Mouse (Mus musculus): ENCODE measurements at regions not wholly inside any gene's neighbourhood (a gene's known extent, or its start where the extent isn't known, plus 50 kb on each side); places are given as distances from the start of the nearest gene placed in this dataset.

DNA sequence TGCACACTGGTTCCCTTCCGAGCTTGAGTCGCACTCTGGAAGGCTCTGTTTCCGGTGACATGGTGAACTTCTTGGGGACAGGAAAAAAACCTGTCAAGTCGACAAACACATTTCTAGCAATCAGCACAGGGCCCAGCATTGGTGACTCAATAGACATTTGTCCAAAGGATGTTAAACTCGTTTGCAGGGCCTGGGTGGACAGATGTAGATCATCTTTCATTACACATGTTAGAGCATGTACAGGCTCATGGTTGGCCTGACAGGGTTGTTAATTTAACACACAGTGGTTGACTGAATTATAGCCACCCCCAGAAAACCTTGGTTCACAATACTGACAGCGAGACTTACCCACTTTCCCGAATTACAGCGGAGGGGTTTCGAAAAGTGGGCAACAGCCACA, 288.6 kb upstream of the Zfp64 start:
- DNase-seq (ENCODE audit: low spot score in 2 of 2): no peak

DNA sequence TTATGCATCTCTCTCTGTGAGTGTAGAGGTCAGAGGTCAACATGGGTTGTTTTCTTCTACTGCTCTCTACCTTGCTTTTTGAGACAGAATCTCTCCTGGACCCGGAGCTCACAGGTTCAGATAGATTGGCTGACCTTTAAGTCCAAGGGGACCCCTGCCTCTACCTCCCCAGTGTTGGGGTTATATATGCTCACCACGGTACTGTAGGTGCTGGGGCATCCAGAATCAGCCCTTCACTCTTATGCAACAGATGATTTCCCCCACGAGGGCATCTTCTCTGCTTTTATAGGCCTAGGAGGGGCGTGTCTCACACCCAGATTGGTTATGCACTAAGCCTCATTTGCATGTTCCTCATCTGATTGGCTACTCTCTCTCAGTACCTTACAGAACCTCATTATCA, 282.5 kb upstream of the Zfp64 start:
- DNase-seq (ENCODE audit: low spot score in 2 of 2): no peak

DNA sequence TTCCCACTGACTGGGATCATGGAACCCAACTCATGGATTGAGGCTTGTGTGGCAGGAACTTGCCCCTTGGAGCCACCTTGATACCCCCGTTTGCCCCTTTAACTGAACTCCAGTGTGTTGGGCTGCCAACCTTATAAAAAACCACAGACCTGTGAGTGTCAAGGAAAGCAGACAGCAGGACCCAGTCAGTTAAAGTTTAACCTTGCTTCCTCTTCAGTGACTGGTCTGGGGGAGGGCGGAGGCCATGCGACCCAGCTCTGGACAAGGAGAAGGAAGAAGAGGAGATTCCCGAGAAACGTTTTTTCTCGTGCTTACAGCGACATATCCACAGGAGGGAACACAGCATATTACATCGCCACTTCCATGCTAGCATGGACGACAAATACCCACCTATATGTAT, 281.9 kb upstream of the Zfp64 start:
- DNase-seq (ENCODE audit: low spot score in 2 of 2): no peak

DNA sequence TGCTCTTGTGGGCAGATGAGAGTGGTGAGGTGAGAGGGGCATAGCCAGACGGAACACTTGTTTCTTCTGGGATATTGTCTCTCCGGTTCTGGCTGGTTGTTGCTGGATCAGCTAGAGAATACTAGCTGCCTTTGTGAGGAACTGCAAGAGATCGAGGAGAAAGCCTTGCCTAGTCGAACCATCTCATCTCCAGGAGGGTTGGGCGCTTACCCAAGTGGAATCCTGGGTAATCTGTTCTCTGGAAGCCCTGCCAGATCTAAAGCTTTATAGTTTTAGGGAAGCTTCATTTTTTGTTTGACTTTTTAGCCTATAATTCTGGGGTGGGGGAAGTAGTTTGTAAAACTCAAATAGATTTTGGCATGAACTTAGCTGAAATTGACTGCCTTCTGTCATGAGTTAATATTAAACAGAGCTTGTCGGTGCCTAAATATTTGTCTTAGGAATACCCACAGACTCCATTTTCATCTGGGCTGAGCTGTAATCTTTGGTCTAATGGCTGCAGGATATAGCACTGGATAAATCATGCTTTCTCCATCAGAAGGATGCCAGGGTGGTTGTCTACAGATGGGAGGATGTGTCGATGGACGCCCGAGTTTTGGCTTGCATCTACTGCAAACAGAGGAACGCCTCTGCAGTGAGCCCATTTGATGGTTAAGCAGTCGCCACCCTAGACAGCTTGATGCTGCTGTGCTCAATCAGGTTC, 279.1 kb upstream of the Zfp64 start:
- no peak for DNase-seq (ENCODE audit: low spot score in 2 of 2)

DNA sequence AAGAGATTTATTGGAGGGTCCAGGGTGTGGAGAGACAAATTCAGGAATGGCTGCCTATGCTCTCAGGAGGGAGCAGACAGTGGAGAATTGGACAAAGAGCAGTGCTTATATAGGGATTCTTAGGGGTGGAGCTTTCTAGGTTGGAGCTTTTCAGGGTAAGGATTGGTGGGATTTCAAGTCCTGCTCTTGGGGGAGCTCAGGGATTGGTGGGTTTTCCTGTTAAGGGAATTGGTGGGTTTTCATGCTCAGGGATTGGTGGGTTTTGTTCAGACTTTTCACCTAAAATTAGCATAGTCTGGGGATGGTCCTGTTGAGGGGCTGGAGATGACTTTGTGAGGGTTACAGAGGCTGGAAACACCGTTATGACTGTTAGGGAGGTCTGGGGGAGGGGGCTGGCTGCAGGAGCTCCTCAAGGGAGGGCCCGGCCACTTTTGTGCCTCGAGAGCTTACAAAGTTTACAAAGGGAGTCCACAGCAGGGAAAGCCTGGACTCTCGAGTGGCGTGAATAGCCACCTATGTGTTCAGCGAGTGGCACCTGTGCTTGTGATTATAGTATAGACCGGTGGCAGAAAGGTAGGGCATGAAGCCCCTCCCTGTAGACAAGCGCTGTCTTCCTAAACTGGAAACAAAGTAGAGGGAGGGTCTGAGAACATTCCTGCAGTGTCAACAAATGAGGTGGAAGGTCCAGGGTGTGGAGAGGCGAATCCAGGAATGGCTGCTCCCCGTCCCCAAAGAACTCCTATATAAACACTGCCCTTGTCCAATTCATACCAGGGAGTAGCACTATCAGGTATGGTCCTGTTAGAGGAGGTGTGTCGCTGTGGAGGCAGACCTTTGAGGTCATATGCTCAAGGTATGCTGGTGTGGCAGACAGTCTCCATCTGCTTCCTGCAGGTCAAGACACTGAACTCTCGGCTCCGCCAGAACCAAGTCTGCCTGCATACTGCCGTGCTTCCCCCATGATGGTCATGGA, 278.1 kb upstream of the Zfp64 start:
- no peak for DNase-seq (ENCODE audit: low spot score in 2 of 2)

DNA sequence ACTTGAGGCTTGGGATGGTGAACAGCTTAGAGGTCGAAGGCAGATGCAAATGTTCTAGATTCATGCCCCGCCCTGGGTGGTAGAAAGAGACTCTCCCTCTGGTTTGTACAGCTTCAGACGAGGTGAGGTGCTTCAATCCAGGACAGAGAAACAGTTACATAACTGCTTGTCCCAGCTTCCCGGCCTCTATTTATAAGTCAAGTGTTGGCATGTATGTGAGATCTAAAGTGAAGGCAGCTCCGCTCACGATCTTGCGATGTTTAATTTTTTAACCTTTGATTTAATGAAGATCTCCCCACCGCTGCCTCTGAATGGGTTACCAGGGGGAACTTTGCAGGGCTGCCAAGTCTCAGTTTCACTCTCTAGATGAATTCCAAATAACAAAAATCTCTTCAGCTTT, 266.9 kb upstream of the Zfp64 start:
- no peak for DNase-seq (ENCODE audit: low spot score in 2 of 2)

DNA sequence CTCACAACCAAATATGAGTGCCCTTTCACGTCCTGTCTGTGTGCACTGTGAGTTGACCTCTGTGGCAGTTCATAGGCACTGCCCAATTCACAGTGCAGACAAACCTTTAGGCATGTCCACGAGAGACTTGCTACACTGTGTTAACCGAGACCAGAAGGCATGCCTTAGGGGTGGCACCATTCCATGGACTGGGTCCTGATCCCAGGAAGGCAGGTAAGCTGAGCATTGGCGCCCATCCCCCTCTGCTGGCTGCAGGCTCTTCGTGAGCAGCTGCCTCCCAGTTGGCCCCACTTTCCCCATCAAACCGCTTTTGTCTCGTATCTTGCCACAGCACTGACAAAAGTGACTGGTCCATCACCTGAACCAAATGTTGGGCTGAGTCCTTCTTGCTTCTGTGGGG, 265.8 kb upstream of the Zfp64 start:
- DNase-seq (ENCODE audit: low spot score in 2 of 2): no peak

DNA sequence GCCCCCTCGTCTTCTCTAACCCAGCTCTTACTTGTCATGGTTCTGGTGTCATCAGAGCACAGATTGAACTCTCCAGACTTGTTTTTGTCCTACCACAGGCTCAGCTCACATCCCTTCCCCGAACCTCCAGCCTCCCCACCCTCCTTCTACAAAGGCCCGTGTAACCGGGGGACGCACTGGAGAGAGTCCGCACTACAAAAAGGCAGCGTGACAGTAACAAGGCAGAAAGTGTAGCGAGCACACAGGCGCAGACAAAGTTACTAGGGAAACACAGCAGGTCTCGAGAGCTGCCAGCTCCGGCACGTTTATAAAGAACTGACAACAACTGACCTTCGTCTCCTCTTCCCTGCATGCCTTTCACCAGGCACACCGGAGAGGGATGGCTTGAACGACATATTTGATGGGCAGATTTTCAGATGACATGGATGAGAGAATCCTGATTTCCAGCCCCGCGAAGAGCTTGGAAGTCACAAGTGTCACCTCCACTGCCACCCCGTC, 260.2 kb upstream of the Zfp64 start:
- DNase-seq (ENCODE audit: low spot score in 2 of 2): no peak

DNA sequence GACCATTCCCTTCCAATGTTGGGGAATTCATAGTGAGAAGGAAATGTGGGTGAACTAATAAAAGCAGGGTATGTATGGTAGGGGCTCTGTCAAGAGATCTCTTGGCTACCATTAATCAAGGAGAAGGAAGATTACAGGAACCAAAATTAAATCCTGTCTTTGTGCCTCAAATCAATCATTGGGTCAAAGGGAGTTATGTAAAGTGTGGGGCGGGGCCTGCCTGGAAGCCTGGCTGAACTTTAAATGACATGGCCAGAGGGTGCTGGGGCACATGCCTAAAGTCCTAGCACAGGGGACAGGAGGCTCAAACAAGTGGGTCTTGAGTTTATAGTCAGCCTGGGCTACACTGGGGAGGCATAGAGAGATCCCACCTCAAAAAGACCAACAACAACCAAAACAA, 259.0 kb upstream of the Zfp64 start:
- DNase-seq (ENCODE audit: low spot score in 2 of 2): no peak

DNA sequence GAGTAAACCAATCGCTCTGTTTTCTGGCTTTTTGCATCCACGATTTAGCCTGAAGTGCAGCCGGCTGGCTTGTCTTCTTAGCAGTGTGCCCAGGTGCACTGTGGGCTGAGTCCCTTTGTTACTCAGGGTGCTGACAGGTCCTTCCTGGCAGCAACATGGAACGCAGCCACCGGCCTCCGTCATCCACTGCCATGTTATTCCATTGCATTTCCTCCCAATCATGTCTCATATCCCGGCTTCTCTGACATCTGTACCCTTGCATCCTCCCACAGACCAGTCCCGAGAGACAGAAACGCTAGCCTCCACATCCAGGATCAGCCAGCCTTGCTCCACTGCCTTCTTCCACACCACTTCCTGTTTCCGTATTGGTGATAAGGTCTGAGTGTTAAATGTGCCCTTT, 257.9 kb upstream of the Zfp64 start:
- DNase-seq (ENCODE audit: low spot score in 2 of 2): no peak

DNA sequence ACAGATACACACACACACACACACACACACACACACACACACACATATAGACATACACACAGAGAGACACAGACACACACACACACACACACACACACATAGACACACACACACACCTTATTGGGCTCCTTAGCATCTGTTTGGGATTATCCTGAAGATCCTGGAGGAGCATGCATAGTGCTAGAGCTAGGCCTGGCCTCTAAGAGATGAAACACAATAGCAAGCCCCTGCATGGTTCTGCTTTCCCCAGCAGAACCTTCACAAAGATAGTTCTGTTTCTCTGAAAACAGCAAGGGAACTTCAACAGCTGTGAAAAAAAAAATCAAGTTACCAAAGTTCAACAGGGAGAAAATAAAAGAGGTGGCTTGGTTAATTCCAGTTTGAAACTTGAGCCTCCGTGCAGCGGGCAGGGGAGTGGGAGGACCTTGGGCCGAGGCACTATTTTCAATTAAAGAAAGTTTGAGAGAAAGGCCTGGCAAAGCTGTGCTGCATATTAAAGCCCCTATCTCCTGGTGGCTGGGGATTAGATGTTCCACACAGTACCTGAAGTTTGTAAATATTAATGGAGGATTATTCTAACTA, 257.4 kb upstream of the Zfp64 start:
- no peak for DNase-seq (ENCODE audit: low spot score in 2 of 2)

DNA sequence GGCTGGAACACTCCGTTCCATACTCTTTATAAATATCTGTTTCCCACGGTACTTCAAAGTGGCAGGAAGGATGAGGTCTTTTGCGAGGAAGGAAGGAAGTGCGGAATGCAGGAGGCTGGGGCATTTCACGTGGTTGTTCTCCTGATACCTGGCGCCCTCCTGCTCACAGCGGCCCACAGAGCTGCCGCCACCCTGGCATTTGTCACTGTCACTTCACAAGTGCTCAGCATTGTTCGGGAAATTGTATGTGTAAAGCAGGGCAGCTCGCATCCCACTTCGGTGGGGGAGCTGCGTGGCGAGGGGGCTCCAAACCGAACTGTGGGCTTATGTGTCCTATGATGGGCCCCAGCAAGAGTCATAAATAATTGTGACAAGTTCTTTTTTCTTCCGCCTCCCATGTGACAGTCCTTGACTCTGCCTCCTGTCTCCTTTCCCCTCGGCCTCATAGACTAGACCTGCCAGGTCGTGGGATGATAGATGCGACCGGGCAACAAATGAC, 248.9 kb upstream of the Zfp64 start:
- DNase-seq (ENCODE audit: low spot score in 2 of 2): no peak

DNA sequence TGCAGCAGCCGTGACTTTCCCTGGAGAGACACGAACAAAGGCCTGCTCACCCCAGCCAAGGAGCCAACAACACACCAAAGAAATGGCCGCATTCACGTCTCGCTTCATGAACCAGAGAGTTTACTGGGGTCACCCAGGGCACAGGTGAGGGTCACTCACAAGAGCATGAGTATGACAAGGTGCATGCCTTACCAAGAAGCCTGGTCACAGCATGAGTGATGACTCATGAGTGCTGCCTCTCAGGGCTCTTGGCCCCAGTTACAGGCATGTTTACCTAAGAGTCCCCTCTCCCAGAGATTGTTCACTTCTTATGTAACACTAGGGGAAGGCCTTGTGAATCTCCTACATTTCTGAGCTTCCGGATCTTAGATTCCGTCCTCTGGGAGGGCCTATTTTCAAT, 236.6 kb upstream of the Zfp64 start:
- no peak for DNase-seq (ENCODE audit: low spot score in 2 of 2)

DNA sequence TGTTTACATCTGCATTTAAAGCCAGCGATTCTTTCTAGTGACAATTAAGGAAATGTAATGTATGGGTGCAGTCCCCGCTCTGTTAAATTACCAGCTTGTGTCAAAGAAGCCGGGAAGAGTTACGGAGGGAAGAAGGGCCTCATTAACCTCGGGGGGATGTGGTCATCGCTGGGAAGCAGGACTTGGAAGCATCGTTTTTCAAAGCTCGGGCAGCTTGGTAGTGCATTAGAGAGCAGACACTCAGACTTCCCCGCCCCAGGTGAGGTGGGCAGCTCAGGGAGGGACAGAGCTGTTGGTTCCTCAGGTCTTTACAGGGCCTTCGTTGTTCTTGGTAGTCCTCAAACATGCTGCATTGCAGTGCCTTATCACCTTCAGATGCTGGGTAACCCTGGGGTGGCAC, 236.1 kb upstream of the Zfp64 start:
- no peak for DNase-seq (ENCODE audit: low spot score in 2 of 2)

DNA sequence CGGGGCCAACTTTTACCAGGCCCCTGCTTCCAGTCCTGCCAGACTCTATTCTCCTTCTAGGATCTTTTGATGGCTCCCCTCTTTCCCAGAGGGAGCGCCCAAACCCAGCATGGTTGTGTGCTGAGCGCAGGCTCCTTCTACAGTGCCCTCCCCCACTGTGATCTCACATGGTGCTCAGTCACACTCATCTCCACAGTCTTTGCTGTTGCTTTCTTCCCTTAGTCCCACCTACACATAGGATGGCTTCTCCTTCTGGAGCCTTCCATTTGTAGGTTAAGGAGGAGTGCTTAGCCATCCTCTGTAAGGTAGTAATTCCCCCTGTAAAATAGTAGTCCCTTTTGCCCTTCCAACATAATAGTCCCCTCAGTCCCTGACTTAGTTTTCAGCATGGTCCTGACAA, 222.2 kb upstream of the Zfp64 start:
- DNase-seq (ENCODE audit: low spot score in 2 of 2): no peak

DNA sequence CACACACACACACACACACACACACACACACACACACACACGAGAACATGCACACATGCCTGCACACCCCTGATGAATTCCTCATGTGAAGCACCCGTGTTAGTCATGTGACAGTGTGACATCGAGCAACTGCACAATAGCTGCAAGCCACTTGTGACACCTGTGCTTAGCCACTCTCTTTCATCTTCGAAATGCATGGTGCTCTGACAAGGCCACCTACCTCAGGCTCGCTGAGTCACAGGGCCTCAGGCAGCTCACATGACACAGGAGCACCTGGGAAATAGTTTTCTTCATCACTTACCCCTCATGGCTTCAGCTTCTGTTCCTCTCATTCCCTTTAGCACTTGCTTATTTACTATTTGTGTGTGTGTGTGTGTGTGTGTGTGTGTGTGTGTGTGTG, 213.4 kb upstream of the Zfp64 start:
- DNase-seq (ENCODE audit: low spot score in 2 of 2): no peak

DNA sequence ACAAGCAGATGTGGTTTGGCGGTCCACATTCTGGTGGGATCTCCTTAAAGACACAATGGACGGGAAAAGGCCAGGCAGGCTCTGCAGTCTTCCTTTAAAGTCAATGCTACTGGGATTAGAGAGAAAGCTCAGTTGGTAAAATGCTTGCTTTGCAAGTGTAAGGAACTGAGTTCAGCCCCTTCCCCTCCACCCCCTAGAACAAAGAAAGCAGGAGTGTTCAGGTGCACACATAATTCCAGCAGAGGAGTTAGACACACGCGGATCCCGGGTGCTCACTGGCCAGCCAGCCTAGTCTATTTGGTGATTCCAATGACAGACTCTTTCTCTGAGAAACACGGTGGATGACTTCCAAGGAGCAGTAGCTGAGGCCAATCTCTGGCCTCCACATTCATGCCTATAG, 213.0 kb upstream of the Zfp64 start:
- no peak for DNase-seq (ENCODE audit: low spot score in 2 of 2)

DNA sequence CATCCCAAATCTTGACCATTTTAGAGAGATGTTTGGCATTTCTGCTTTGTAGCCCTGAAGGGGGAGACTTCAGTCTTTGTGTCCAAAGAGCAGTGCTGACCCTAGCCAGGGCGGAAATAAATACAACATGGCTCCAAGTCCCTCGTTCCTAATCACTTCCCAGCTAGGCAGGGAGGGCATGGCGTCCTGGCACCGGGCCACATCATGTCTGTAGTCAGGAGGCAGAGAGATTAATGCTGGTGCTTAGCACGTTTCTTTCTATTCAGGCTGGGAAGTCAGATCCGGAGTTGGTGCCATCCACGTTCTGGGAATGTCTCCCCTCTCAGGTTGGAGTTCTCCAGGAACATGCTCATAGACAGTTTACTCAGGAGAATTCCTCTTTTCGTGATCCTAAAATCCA, 206.3 kb upstream of the Zfp64 start:
- no peak for DNase-seq (ENCODE audit: low spot score in 2 of 2)

DNA sequence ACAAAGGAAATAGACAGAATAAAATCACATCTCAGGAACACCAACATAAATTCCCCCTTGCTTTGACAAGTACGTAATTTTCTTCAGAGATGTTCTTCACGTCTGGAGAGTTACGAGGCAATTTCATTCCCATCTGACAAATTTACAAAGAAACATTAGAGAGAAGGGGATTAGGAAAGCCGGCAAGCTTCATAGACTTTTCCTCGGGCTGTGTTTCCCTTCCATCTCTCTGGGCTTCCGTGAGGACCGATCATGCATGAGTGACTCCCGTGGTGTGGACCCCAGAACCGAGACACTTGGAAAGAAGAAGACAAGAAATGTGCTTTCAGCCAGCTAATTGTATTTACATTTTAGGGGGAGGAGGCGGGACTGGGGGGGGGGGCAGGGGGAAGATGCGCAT, 203.4 kb upstream of the Zfp64 start:
- DNase-seq (ENCODE audit: low spot score in 2 of 2): no peak

DNA sequence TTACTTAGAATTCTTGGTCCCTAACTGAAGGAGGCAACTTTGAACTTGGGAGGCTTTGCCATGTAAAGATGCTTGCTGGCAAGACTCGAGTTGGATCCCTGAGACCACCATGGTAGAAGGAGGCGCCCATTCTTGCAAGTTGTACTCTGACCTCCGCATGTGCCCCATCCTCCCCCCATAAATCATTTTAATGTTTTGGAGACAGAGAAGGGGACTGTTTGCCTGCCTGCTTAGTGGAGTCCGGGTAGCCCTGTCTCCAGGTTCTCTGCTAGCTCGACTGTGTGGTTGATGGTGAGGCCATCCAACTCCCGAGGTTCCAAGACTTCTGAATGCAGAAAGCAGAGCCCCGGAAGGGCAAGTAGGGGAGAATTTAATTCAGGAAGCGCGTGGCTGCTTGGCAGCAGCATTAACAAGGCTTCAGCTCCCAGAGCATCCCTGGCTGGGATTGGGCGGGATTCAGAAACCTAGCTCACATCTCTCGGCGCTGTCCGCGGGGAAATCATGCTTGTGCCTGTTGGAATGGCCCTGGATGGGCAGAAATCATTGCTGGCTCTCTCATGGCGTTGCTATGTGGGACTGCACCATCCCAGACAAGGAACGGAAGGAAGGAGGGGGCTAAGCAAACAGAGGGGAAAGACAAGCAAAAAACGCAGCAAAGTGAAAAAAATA, 202.8 kb upstream of the Zfp64 start:
- no peak for DNase-seq (ENCODE audit: low spot score in 2 of 2)

DNA sequence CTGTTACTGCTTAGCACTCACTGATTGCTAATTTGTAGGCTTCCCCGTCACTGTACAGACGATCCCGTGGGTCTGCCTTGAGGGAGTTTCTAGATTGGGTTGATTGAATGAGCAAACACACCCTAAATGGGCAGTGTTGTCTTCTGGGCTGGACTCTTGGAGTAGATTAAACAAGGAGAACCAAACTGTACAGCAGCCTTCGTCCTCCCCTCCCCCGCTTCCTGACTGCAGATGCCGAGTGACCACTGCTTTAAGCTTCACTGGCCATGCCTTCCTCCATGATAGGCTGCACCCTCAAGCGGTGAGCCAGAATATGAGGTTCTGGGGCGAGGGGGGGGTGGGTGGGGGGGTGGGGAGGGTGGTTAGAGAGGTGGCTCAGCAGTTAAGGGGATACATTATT, 201.5 kb upstream of the Zfp64 start:
- DNase-seq (ENCODE audit: low spot score in 2 of 2): no peak

DNA sequence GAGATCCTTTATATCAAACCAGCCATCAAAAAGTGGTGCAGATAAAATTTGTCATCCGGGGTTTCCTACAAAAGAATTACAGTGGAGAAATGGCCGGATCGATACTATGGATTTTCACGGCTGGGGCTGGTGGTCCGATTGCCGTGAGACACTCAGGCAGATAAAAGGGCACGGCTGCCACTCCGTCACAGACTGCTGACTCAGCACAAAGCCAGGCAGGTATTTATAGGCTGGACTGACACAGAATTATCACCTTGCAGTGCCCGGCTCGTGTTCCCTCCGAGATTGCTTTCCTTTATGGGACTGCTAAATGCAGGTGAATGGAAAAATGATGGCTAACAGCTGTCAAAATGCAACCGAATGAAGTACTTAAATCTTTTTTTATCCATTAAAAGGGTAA, 199.5 kb upstream of the Zfp64 start:
- DNase-seq (ENCODE audit: low spot score in 2 of 2): no peak

Data from frontal cortex, postnatal 10 days (tissue).